Mouse (Mus musculus) CH12.LX (cell line): ENCODE measurements around the gene Zfhx3. TPM values are rescaled to one million over a fixed set of nuclear protein-coding genes. Genes with fewer than 3 reads are reported as not detected.

Experiments used
- DNase-seq: peaks from one replicate; pipeline ENCODE4 v3.0.0-alpha.2; 2013; ENCODE audit errors: extremely low read depth
- H3K27ac ChIP-seq: 2 replicates; pipeline ENCODE4 v1.5.1; 2012; ENCODE audit warnings: low read depth, mild to moderate bottlenecking, control low read depth, moderate library complexity; ENCODE audit not compliant: insufficient read depth
- H3K27me3 ChIP-seq: replicated peaks from 2 replicates; pipeline ENCODE3; 2012; ENCODE audit warnings: inconsistent platforms
- H3K36me3 ChIP-seq, 2 experiments: replicated peaks in 1 of 2; 2 replicates each; pipeline versions ENCODE3 to v1.6.1; 2012; ENCODE audit warnings: inconsistent platforms in 1 of 2, low read length in 1 of 2, mild to moderate bottlenecking in 1 of 2, mixed read lengths in 1 of 2, moderate library complexity in 1 of 2; ENCODE audit not compliant: control insufficient read depth in 1 of 2, insufficient read depth in 1 of 2
- H3K4me1 ChIP-seq, 2 experiments: 2 replicates each; pipeline ENCODE4 v1.6.1; 2012; ENCODE audit warnings: inconsistent platforms in 1 of 2, moderate library complexity in 1 of 2; ENCODE audit not compliant: insufficient read depth in 2 of 2, control insufficient read depth in 1 of 2
- H3K4me2 ChIP-seq: 2 replicates; pipeline ENCODE4 v1.6.1; 2012; ENCODE audit warnings: low read depth, mild to moderate bottlenecking, control low read depth; ENCODE audit not compliant: poor library complexity, insufficient read depth, severe bottlenecking
- H3K4me3 ChIP-seq, 3 experiments: fragments of 150-350 bp in 1 of 3; sonication (generic) in 1 of 3; replicated peaks in 1 of 3; 2 replicates each; pipeline versions ENCODE3 to v1.5.1; 2011 to 2012; ENCODE audit warnings: low read depth in 2 of 3, low read length in 2 of 3, mild to moderate bottlenecking in 2 of 3, moderate library complexity in 2 of 3, control low read depth in 1 of 3, improper control_type of control experiment in 1 of 3, inconsistent platforms in 1 of 3, mixed read lengths in 1 of 3; ENCODE audit not compliant: poor library complexity in 1 of 3
- H3K79me2 ChIP-seq: replicated peaks from 2 replicates; pipeline ENCODE4 v1.6.1; 2012; ENCODE audit warnings: mild to moderate bottlenecking, moderate library complexity; ENCODE audit not compliant: control insufficient read depth, poor library complexity, insufficient read depth, severe bottlenecking; ENCODE audit errors: extremely low read depth
- H3K9ac ChIP-seq: 2 replicates; pipeline ENCODE4 v1.6.1; 2012; ENCODE audit warnings: low read depth, mild to moderate bottlenecking, control low read depth, moderate library complexity; ENCODE audit not compliant: insufficient read depth
- H3K9me3 ChIP-seq: replicated peaks from 2 replicates; pipeline ENCODE3; 2012; ENCODE audit warnings: low read length, inconsistent platforms, mixed read lengths
- CHD2 ChIP-seq: IDR thresholded peaks from 2 replicates; pipeline ENCODE4 v1.6.1; 2011; ENCODE audit warnings: low read length, improper control_type of control experiment
- ETS1 ChIP-seq: conservative IDR thresholded peaks from 2 replicates; pipeline ENCODE4 v1.6.1; 2012; ENCODE audit warnings: low read depth, mild to moderate bottlenecking, inconsistent platforms, low read length, improper control_type of control experiment, moderate library complexity
- GABPA ChIP-seq: IDR thresholded peaks from 2 replicates; pipeline ENCODE4 v1.6.1; 2012; ENCODE audit warnings: low read depth, low read length, improper control_type of control experiment, inconsistent platforms; ENCODE audit not compliant: insufficient replicate concordance
- MEF2A ChIP-seq: IDR thresholded peaks from 2 replicates; pipeline ENCODE4 v1.6.1; 2014; ENCODE audit warnings: low read depth, mild to moderate bottlenecking, inconsistent platforms, low read length, improper control_type of control experiment, borderline replicate concordance
- MYC ChIP-seq: IDR thresholded peaks from 2 replicates; pipeline ENCODE4 v1.6.1; 2011; ENCODE audit warnings: low read depth, mild to moderate bottlenecking, improper control_type of control experiment, low read length
- NELFE ChIP-seq: IDR thresholded peaks from 2 replicates; pipeline ENCODE4 v1.6.1; 2011; ENCODE audit warnings: low read depth, low read length, improper control_type of control experiment
- NRF1 ChIP-seq: IDR thresholded peaks from 2 replicates; pipeline ENCODE4 v1.6.1; 2014; ENCODE audit warnings: low read depth, mild to moderate bottlenecking, inconsistent platforms, low read length, improper control_type of control experiment, moderate library complexity
- PAX5 ChIP-seq: IDR thresholded peaks from 2 replicates; pipeline ENCODE4 v1.6.1; 2012; ENCODE audit warnings: low read length, inconsistent platforms, mixed read lengths
- POLR2A ChIP-seq: IDR thresholded peaks from 2 replicates; pipeline ENCODE4 v1.6.1; 2011; ENCODE audit warnings: low read depth, mild to moderate bottlenecking, improper control_type of control experiment, low read length
- POLR2AphosphoS2 ChIP-seq: IDR thresholded peaks from 2 replicates; pipeline ENCODE4 v1.6.1; 2011; ENCODE audit warnings: low read depth, low read length, improper control_type of control experiment
- UBTF ChIP-seq: IDR thresholded peaks from 2 replicates; pipeline ENCODE4 v1.6.1; 2012; ENCODE audit warnings: low read depth, mild to moderate bottlenecking, inconsistent platforms, low read length, improper control_type of control experiment, moderate library complexity
- USF2 ChIP-seq: conservative IDR thresholded peaks from 2 replicates; pipeline ENCODE4 v1.6.1; 2011; ENCODE audit warnings: low read depth, low read length, improper control_type of control experiment
- ZC3H11A ChIP-seq: IDR thresholded peaks from 2 replicates; pipeline ENCODE4 v1.6.1; 2012; ENCODE audit warnings: low read depth, mild to moderate bottlenecking, inconsistent platforms, low read length, improper control_type of control experiment
- ZMIZ1 ChIP-seq: IDR thresholded peaks from 2 replicates; pipeline ENCODE4 v1.6.1; 2012; ENCODE audit warnings: low read depth, mild to moderate bottlenecking, inconsistent platforms, low read length, improper control_type of control experiment
- ZNF384 ChIP-seq: IDR thresholded peaks from 2 replicates; pipeline ENCODE4 v1.6.1; 2012; ENCODE audit warnings: low read depth, low read length, improper control_type of control experiment, inconsistent platforms
- dilution Hi-C: fragments of 300-500 bp; cut with MboI; formaldehyde crosslinking; loops from 2 replicates; pipeline ENCODE4 v1.14.3; 2020; ENCODE audit warnings: low sequenced_read_pairs; ENCODE audit not compliant: extremely low pct_unique_long_range_greater_than_20kb, extremely low pct_ligation_motif_present
- in situ Hi-C: fragments of 300-500 bp; cut with MboI; formaldehyde crosslinking; loops from 3 replicates; pipeline ENCODE4 v1.14.3; 2019; ENCODE audit warnings: low sequenced_read_pairs, low pct_ligation_motif_present, low pct_unique_long_range_greater_than_20kb, mixed read lengths
- polyA plus RNA-seq: library from polyadenylated mRNA; unstranded; fragments of >175 nt; gene quantifications from 2 replicates; pipeline ENCODE4 v1.2.1, GENCODE M21; 2012; ENCODE audit warnings: low read depth; ENCODE audit not compliant: insufficient read length
- total RNA-seq, 2 experiments: library from RNA; depleted of rRNA; stranded (reverse); fragments of 300-350 nt in 1 of 2; fragments of >200 nt in 1 of 2; gene quantifications; 2 replicates each; pipeline ENCODE4 v1.2.3; 2012 to 2014

Gene Zfhx3
- total and polyA plus RNA-seq, 3 experiments = 0.05 to 0.76 (median 0.68) TPM

- H3K79me2 ChIP-seq = no peaks in the 10 kb centered on the region
- no peak for DNase-seq
- H3K4me1 ChIP-seq = no peaks in the 10 kb centered on the region
- no peak overlapping the region for H3K9ac ChIP-seq
- no peaks in the 10 kb centered on the region for H3K36me3 ChIP-seq
- no peaks in the 10 kb centered on the region for H3K9me3 ChIP-seq
- no peak overlapping the region for H3K4me3 ChIP-seq
- no peak overlapping the region for H3K27ac ChIP-seq
- in situ Hi-C loops (no loop called here), dilution Hi-C loops (no loop called here)
- H3K4me2 ChIP-seq = no peak overlapping the region
- TF ChIP-seq MEF2A (no peak), POLR2AphosphoS2 (no peak), NELFE (no peak), ZMIZ1 (no peak), ETS1 (no peak), UBTF (no peak)
- H3K27me3 ChIP-seq = no peaks in the 10 kb centered on the region
Observed at GRCm38 (mm10) chr8:108222091-108222490, 279.6 kb downstream of the Zfhx3 start.

- no peak overlapping the region for H3K4me2 ChIP-seq
- no peaks in the 10 kb centered on the region for H3K27me3 ChIP-seq
- dilution Hi-C loops = no loop called here
- H3K4me1 ChIP-seq = no peaks in the 10 kb centered on the region
- H3K27ac ChIP-seq = no peak overlapping the region
- no peak overlapping the region for H3K9ac ChIP-seq
- no peaks in the 10 kb centered on the region for H3K9me3 ChIP-seq
- no peaks in the 10 kb centered on the region for H3K79me2 ChIP-seq
- no peak overlapping the region for H3K4me3 ChIP-seq
- no peaks in the 10 kb centered on the region for H3K36me3 ChIP-seq
- no peak for DNase-seq
- in situ Hi-C loops = no loop called here
- TF ChIP-seq CHD2 (no peak), POLR2A (no peak), GABPA (no peak), ZNF384 (no peak), NRF1 (no peak), MYC (no peak), PAX5 (no peak), USF2 (no peak)
- TF ChIP-seq, all 38 proteins: peak for 0
Observed at GRCm38 (mm10) chr8:108232326-108232725, 289.9 kb downstream of the Zfhx3 start.

GRCm38 (mm10) chr8:108234481-108234880 lies 292.0 kb downstream of the Zfhx3 start:
- H3K4me1 ChIP-seq = no peaks in the 10 kb centered on the region
- no peaks in the 10 kb centered on the region for H3K79me2 ChIP-seq
- H3K9me3 ChIP-seq = no peaks in the 10 kb centered on the region
- H3K4me3 ChIP-seq = no peak overlapping the region
- H3K36me3 ChIP-seq = no peaks in the 10 kb centered on the region
- DNase-seq = no peak
- TF ChIP-seq ZC3H11A = no peak
- dilution Hi-C loops (no loop called here), in situ Hi-C loops (no loop called here)
- H3K9ac ChIP-seq = no peak overlapping the region
- no peaks in the 10 kb centered on the region for H3K27me3 ChIP-seq
- no peak overlapping the region for H3K27ac ChIP-seq
- H3K4me2 ChIP-seq = no peak overlapping the region
